Mouse (Mus musculus): Measurements from ENCODE around the gene Calm3. TPM values are rescaled to one million over a fixed set of nuclear protein-coding genes. Genes with fewer than 3 reads are reported as not detected.
A peak's percentile ranks its signal among the peaks of the same experiment; 100 is the strongest.

Calm3 gene
- polyA plus RNA-seq, 1 experiment from 2014 or later, result 276 TPM

- Histone ChIP-seq H3K9me3 (ENCODE audit: control insufficient read depth, low read length) (no peaks in the 10 kb centered on the region), H3K27ac (ENCODE audit: low read depth, low read length) (no peak overlapping the region), H3K4me3 (ENCODE audit: low read depth, low read length) (no peak overlapping the region), H3K4me2 (ENCODE audit: low read depth, low read length, severe bottlenecking) (no peak overlapping the region), H3K36me3 (ENCODE audit: control insufficient read depth, insufficient read depth, low read length) (no peaks in the 10 kb centered on the region), H3K4me1 (replicated peaks; ENCODE audit: control insufficient read depth, insufficient read depth, low read length) (peaks cover 4% of the 10 kb centered on the region; the same call in 1 of the 2 replicates), H3K27me3 (ENCODE audit: control insufficient read depth, insufficient read depth, low read length) (no peaks in the 10 kb centered on the region), H3K9ac (ENCODE audit: low read length) (no peak overlapping the region)
- DNase-seq (ENCODE audit: low spot score) (no peak), ATAC-seq (replicated peaks; ENCODE audit: low FRiP score) (no peak)
- WGBS, result 92% methylated on average over 41 of the region's 41 CpGs
Observed at GRCm38 (mm10) chr7:16906889-16907559, 16.9 kb downstream of the Calm3 start.

- Histone ChIP-seq H3K36me3 (ENCODE audit: control insufficient read depth, insufficient read depth, low read length) (no peaks in the 10 kb centered on the region), H3K4me2 (ENCODE audit: low read depth, low read length, severe bottlenecking) (no peak within 1 kb of the TSS), H3K27me3 (ENCODE audit: control insufficient read depth, insufficient read depth, low read length) (no peaks in the 10 kb centered on the region), H3K4me3 (ENCODE audit: low read depth, low read length) (no peak within 1 kb of the TSS), H3K9ac (ENCODE audit: low read length) (no peak within 1 kb of the TSS; the same call in 1 of the 2 replicates), H3K4me1 (replicated peaks; ENCODE audit: control insufficient read depth, insufficient read depth, low read length) (peaks cover 6% of the 10 kb centered on the region; the same call in 1 of the 2 replicates), H3K9me3 (ENCODE audit: control insufficient read depth, low read length) (no peaks in the 10 kb centered on the region), H3K27ac (ENCODE audit: low read depth, low read length) (no peak within 1 kb of the TSS)
- DNase-seq (ENCODE audit: low spot score) (no peak), ATAC-seq (replicated peaks; ENCODE audit: low FRiP score) (no peak)
- 11% methylated on average over 6 of the region's 6 CpGs for WGBS
Observed at GRCm38 (mm10) chr7:16906281-16906680, 17.6 kb downstream of the Calm3 start, which contains the start of gene Ptgir. Ptgir (plus strand) TSS chr7:16906490.

- WGBS, result 62% methylated on average over 9 of the region's 9 CpGs
- H3K27me3 ChIP-seq (ENCODE audit: control insufficient read depth, insufficient read depth, low read length), result no peaks in the 10 kb centered on the region
- DNase-seq (ENCODE audit: low spot score) (no peak), ATAC-seq (replicated peaks; ENCODE audit: low FRiP score) (0 out of 2 replicates have a peak, but pooled peaks have one; percentile 23)
- H3K4me2 ChIP-seq (ENCODE audit: low read depth, low read length, severe bottlenecking), result no peak overlapping the region
- no peak overlapping the region for H3K27ac ChIP-seq (ENCODE audit: low read depth, low read length)
- H3K36me3 ChIP-seq (ENCODE audit: control insufficient read depth, insufficient read depth, low read length), result no peaks in the 10 kb centered on the region
- H3K4me1 ChIP-seq (replicated peaks; ENCODE audit: control insufficient read depth, insufficient read depth, low read length), result peaks cover 6% of the 10 kb centered on the region; the same call in 1 of the 2 replicates
- H3K4me3 ChIP-seq (ENCODE audit: low read depth, low read length), result no peak overlapping the region
- no peaks in the 10 kb centered on the region for H3K9me3 ChIP-seq (ENCODE audit: control insufficient read depth, low read length)
- H3K9ac ChIP-seq (ENCODE audit: low read length), result no peak overlapping the region; the same call in 1 of the 2 replicates
Observed at GRCm38 (mm10) chr7:16905491-16906021, 18.4 kb downstream of the Calm3 start.

- DNase-seq (ENCODE audit: low spot score) (no peak), ATAC-seq (replicated peaks; ENCODE audit: low FRiP score) (no peak)
- 71% methylated on average over 8 of the region's 10 CpGs for WGBS
- no peaks in the 10 kb centered on the region for H3K27me3 ChIP-seq (ENCODE audit: control insufficient read depth, insufficient read depth, low read length)
- no peak overlapping the region for H3K4me3 ChIP-seq (ENCODE audit: low read depth, low read length)
- peaks cover 8% of the 10 kb centered on the region; the same call in 1 of the 2 replicates for H3K4me1 ChIP-seq (replicated peaks; ENCODE audit: control insufficient read depth, insufficient read depth, low read length)
- H3K27ac ChIP-seq (ENCODE audit: low read depth, low read length), result no peak overlapping the region
- no peaks in the 10 kb centered on the region for H3K9me3 ChIP-seq (ENCODE audit: control insufficient read depth, low read length)
- H3K9ac ChIP-seq (ENCODE audit: low read length), result no peak overlapping the region
- no peak overlapping the region for H3K4me2 ChIP-seq (ENCODE audit: low read depth, low read length, severe bottlenecking)
- no peaks in the 10 kb centered on the region for H3K36me3 ChIP-seq (ENCODE audit: control insufficient read depth, insufficient read depth, low read length)
Observed at GRCm38 (mm10) chr7:16904120-16904675, 19.7 kb downstream of the Calm3 start.

DNA sequence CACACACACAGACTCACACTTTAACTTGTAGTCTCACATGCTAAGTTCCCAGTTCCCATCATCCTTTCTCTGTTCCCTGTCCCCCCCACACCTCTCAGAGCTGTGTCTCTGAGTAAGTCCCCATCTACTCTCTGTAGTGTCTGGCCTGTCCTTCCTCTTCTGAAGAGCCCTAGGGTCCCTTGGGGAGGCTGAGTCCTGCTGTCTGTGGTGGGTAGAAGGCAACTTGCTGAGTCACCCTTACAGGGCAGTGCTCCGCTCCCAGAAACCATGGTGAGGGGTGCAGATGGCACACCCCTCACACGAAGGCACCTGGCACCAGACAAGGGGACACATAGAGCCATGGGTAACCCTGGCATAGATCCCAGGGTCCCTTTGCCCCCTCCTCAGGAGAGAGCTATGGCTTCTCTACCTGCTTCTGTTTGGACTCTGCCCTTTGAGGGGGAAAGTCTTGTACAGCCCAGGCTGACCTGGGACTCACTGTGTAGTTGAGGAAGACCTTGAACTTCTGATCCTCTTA is 20.4 kb downstream of the Calm3 start:
- Histone ChIP-seq H3K9ac (ENCODE audit: low read length) (no peak overlapping the region), H3K4me3 (ENCODE audit: low read depth, low read length) (no peak overlapping the region), H3K4me1 (replicated peaks; ENCODE audit: control insufficient read depth, insufficient read depth, low read length) (peaks cover 8% of the 10 kb centered on the region; the same call in 1 of the 2 replicates), H3K36me3 (ENCODE audit: control insufficient read depth, insufficient read depth, low read length) (no peaks in the 10 kb centered on the region), H3K27me3 (ENCODE audit: control insufficient read depth, insufficient read depth, low read length) (no peaks in the 10 kb centered on the region), H3K27ac (ENCODE audit: low read depth, low read length) (no peak overlapping the region), H3K9me3 (ENCODE audit: control insufficient read depth, low read length) (no peaks in the 10 kb centered on the region), H3K4me2 (ENCODE audit: low read depth, low read length, severe bottlenecking) (no peak overlapping the region)
- 91% methylated on average over 2 of the region's 2 CpGs for WGBS
- ATAC-seq (replicated peaks; ENCODE audit: low FRiP score), result no peak
- DNase-seq (ENCODE audit: low spot score), result no peak

- no peak for DNase-seq (ENCODE audit: low spot score)
- WGBS, result 25% methylated on average over 5 of the region's 5 CpGs
- Histone ChIP-seq H3K9ac (ENCODE audit: low read length) (no peak overlapping the region), H3K27ac (ENCODE audit: low read depth, low read length) (no peak overlapping the region), H3K4me2 (ENCODE audit: low read depth, low read length, severe bottlenecking) (no peak overlapping the region), H3K4me1 (replicated peaks; ENCODE audit: control insufficient read depth, insufficient read depth, low read length) (peaks cover 4% of the 10 kb centered on the region; the same call in 1 of the 2 replicates), H3K27me3 (ENCODE audit: control insufficient read depth, insufficient read depth, low read length) (no peaks in the 10 kb centered on the region), H3K9me3 (ENCODE audit: control insufficient read depth, low read length) (no peaks in the 10 kb centered on the region), H3K36me3 (ENCODE audit: control insufficient read depth, insufficient read depth, low read length) (no peaks in the 10 kb centered on the region), H3K4me3 (ENCODE audit: low read depth, low read length) (no peak overlapping the region)
- no peak for ATAC-seq (replicated peaks; ENCODE audit: low FRiP score)
Observed at GRCm38 (mm10) chr7:16900526-16900925, 23.4 kb downstream of the Calm3 start.

DNA sequence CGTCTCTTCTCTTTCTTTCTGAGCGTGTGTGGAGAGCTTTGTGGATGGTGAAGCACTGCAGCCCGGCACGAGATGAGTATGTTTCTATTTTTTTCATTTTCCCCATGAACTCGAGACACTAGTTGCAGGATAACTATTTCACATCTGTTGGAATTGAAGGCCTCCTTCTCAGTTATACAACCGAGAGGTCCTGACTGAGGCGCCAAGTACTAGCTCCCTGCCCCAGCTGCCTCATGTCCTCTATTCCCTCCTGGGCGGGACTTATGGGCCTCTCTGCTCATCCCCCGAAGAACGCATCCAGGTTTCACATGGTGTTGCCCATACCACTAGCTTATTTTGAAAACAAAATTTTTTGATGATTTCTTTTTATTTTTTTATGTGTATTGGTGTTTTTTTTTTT is 28.4 kb downstream of the Calm3 start:
- peaks cover 26% of the 10 kb centered on the region for H3K4me1 ChIP-seq (replicated peaks; ENCODE audit: control insufficient read depth, insufficient read depth, low read length)
- DNase-seq (ENCODE audit: low spot score), result no peak

GRCm38 (mm10) chr7:16895000-16895399 is 28.9 kb downstream of the Calm3 start:
- under 1% methylated on average over 24 of the region's 24 CpGs for WGBS
- Histone ChIP-seq H3K36me3 (ENCODE audit: control insufficient read depth, insufficient read depth, low read length) (no peaks in the 10 kb centered on the region), H3K4me1 (replicated peaks; ENCODE audit: control insufficient read depth, insufficient read depth, low read length) (peaks cover 24% of the 10 kb centered on the region), H3K4me3 (ENCODE audit: low read depth, low read length) (peak overlapping the region; percentile 19), H3K4me2 (ENCODE audit: low read depth, low read length, severe bottlenecking) (peak overlapping the region; percentile 53), H3K9me3 (ENCODE audit: control insufficient read depth, low read length) (no peaks in the 10 kb centered on the region), H3K27me3 (ENCODE audit: control insufficient read depth, insufficient read depth, low read length) (peaks cover 28% of the 10 kb centered on the region), H3K27ac (ENCODE audit: low read depth, low read length) (peak overlapping the region; percentile 46), H3K9ac (ENCODE audit: low read length) (peak overlapping the region; percentile 39; the same call in 1 of the 2 replicates)
- ATAC-seq (replicated peaks; ENCODE audit: low FRiP score) (peak; percentile 63), DNase-seq (ENCODE audit: low spot score) (peak; percentile 91)

More for the DNA sequence above, 28.4 kb downstream of the Calm3 start:
- H3K4me3 ChIP-seq (ENCODE audit: low read depth, low read length), result peak overlapping the region; percentile 19
- no peaks in the 10 kb centered on the region for H3K9me3 ChIP-seq (ENCODE audit: control insufficient read depth, low read length)
- H3K9ac ChIP-seq (ENCODE audit: low read length), result peak overlapping the region; percentile 39; the same call in 1 of the 2 replicates
- peak overlapping the region; percentile 53; the same call in 1 of the 2 replicates for H3K4me2 ChIP-seq (ENCODE audit: low read depth, low read length, severe bottlenecking)
- no peak for ATAC-seq (replicated peaks; ENCODE audit: low FRiP score)
- WGBS, result 31% methylated on average over 10 of the region's 10 CpGs
- peaks cover 26% of the 10 kb centered on the region for H3K27me3 ChIP-seq (ENCODE audit: control insufficient read depth, insufficient read depth, low read length)
- no peaks in the 10 kb centered on the region for H3K36me3 ChIP-seq (ENCODE audit: control insufficient read depth, insufficient read depth, low read length)
- H3K27ac ChIP-seq (ENCODE audit: low read depth, low read length), result no peak overlapping the region
